Mouse (Mus musculus) heart, adult 2 months (tissue): ENCODE data around the gene Acad10.

Experiments used
- CTCF ChIP-seq: fragments of 200-600 bp; IDR thresholded peaks from 2 replicates; pipeline ENCODE4 v1.8.1; 2022; ENCODE audit warnings: antibody characterized with exemption, mild to moderate bottlenecking, moderate library complexity
- POLR2A ChIP-seq: fragments of 200-500 bp; IDR thresholded peaks from 2 replicates; pipeline ENCODE4 v1.6.1; 2011; ENCODE audit warnings: mild to moderate bottlenecking, low read depth, low read length, control low read depth; ENCODE audit not compliant: insufficient read depth

DNA sequence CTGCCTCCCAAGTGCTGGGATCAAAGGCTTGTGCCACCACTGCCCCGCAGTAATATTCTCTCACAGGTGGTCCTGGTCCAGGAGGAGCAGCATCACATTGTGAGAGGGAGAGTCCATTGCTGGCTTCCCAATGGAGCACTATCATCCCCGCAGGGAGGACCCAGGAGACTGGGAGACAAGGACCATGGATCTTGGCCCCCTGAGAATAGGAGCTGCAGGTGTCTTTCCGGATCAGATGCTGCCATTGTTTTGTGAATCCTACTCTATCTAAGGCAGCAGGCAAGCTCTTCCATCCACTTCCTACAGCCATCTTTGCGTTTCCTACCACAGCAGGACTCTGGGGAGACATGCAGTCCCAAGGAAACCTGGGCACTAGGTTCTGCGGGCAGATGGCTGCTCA lies 74.6 kb downstream of the Acad10 start:
- TF ChIP-seq CTCF = no peak
- no peak for TF ChIP-seq POLR2A
